Mouse (Mus musculus) forebrain, postnatal 0 days (tissue): ENCODE measurements at regions not wholly inside any gene's neighbourhood (a gene's known extent, or its start where the extent isn't known, plus 50 kb on each side); places are given as distances from the start of the nearest gene placed in this dataset.

Source experiments
- ATAC-seq: fragments of 200-750 bp; cut with Nextera tagmentation; 2 replicates; pipeline ENCODE4 v1.8.0; 2017; ENCODE audit warnings: mild to moderate bottlenecking, moderate library complexity
- DNase-seq: peaks from one replicate; pipeline ENCODE4 v3.0.0-alpha.2; 2015
- H3K27ac ChIP-seq: fragments of 300-500 bp; sonication (generic); 2 replicates; pipeline ENCODE4 v1.5.1; 2014; ENCODE audit warnings: low read depth, mild to moderate bottlenecking, antibody characterized with exemption, low read length, moderate library complexity, mixed read lengths
- H3K27me3 ChIP-seq: fragments of 300-500 bp; sonication (generic); 2 replicates; pipeline ENCODE4 v1.6.1; 2014; ENCODE audit warnings: mild to moderate bottlenecking, low read length, mixed read lengths; ENCODE audit not compliant: insufficient read depth
- H3K36me3 ChIP-seq: fragments of 300-500 bp; sonication (generic); 2 replicates; pipeline ENCODE4 v1.6.1; 2014; ENCODE audit warnings: mild to moderate bottlenecking, moderate library complexity; ENCODE audit not compliant: insufficient read depth
- H3K4me1 ChIP-seq: fragments of 300-500 bp; sonication (generic); 2 replicates; pipeline ENCODE4 v1.6.1; 2014; ENCODE audit warnings: antibody characterized with exemption; ENCODE audit not compliant: insufficient read depth
- H3K4me2 ChIP-seq: fragments of 300-500 bp; sonication (generic); 2 replicates; pipeline ENCODE4 v1.6.1; 2014; ENCODE audit warnings: low read depth, mild to moderate bottlenecking, moderate library complexity
- H3K4me3 ChIP-seq: fragments of 300-500 bp; sonication (generic); 2 replicates; pipeline ENCODE4 v1.5.1; 2014; ENCODE audit warnings: low read depth, low read length, mixed read lengths
- H3K9ac ChIP-seq: fragments of 300-500 bp; sonication (generic); 2 replicates; pipeline ENCODE4 v1.6.1; 2014; ENCODE audit warnings: mild to moderate bottlenecking
- H3K9me3 ChIP-seq: fragments of 300-500 bp; sonication (generic); 2 replicates; pipeline ENCODE4 v1.6.1; 2016; ENCODE audit warnings: low read length
- CTCF ChIP-seq: sonication (generic); IDR thresholded peaks from 2 replicates; pipeline ENCODE4 v1.5.1; 2016; ENCODE audit warnings: antibody characterized with exemption, control low read depth, low read depth
- WGBS: fragments of 180-500 bp; shearing (Covaris S2); extraction: QIAGEN DNeasy Blood & Tissue Kit; methylation state at CpG from one replicate; pipeline ENCODE4 v1.1.7; 2014; 5-methylcytosine and 5-hydroxymethylcytosine counted together

DNA sequence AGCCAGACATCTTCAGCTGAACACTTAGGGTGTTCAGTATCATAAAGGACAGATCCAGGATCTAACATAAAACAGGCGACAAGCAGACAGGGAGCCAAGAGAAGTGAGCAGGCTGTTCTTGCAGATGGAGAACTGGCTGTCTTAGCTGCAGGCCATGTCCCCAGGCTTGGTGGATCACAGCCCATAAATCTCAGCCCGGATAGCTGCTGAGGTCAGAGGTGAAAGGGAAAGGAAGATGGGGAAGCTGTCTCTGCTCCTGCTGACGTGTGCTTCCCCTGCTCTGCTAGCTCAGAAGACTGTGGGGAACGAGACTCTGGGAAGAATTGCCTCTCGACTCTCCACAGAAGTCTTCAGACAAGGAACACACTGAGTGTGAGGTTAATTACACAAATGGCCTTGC lies 71.9 kb upstream of the Pced1b start:
- Histone ChIP-seq H3K4me3 (no peak overlapping the region), H3K27ac (no peak overlapping the region), H3K36me3 (no peaks in the 10 kb centered on the region), H3K4me2 (no peak overlapping the region), H3K9ac (no peak overlapping the region), H3K4me1 (no peaks in the 10 kb centered on the region), H3K27me3 (no peaks in the 10 kb centered on the region), H3K9me3 (no peaks in the 10 kb centered on the region)
- WGBS = 54% methylated on average over 5 of the region's 5 CpGs
- no peak for DNase-seq
- no peak for TF ChIP-seq CTCF
- no peak for ATAC-seq

DNA sequence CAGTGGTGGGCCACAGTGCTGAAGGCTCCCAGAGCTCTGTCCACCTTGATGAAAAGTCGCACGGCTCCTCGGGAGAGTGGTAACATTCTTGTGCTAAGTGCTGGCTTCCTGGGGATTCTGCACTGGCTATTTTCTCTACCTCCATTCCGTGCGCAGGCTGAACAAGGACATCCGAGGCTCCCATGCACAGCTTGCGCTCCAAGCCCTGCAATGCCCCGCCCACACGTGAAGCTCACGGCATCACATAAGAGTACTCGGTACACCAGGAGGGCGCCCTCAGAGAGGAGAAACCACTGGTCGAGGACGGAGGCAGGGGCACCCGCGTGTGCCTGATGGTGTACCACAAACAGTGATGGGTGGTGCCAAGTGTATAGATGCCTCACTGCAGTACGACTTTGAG lies 73.7 kb upstream of the Pced1b start:
- WGBS = 76% methylated on average over 17 of the region's 17 CpGs
- no peak for DNase-seq

DNA sequence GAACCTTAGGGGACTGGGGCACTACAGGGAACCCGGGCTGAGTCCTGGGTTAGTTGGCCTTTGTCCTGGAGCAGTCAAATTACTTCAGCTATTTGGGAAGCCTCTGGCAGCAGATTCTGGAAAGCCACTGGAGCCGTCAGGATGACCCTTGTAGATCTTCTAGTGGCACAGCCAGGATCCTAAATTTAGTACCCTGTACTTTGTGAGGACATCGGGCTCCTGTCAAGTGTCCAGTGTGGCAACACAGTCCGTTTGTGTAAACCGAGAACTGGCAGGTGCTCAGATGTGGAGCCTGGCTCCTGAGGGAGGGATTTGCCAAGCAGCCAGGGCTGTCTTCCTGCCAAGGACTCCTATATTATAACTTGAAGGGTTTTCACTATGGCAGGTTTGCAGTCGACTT lies 76.8 kb upstream of the Pced1b start:
- Histone ChIP-seq H3K9me3 (no peaks in the 10 kb centered on the region), H3K4me2 (no peak overlapping the region), H3K9ac (no peak overlapping the region), H3K36me3 (no peaks in the 10 kb centered on the region), H3K4me1 (no peaks in the 10 kb centered on the region), H3K4me3 (no peak overlapping the region), H3K27ac (no peak overlapping the region), H3K27me3 (no peaks in the 10 kb centered on the region)
- 73% methylated on average over 6 of the region's 6 CpGs for WGBS
- DNase-seq = no peak
- no peak for TF ChIP-seq CTCF
- no peak for ATAC-seq

More for the DNA sequence above, 73.7 kb upstream of the Pced1b start:
- Histone ChIP-seq H3K4me3 (no peak overlapping the region), H3K27me3 (no peaks in the 10 kb centered on the region), H3K4me1 (no peaks in the 10 kb centered on the region), H3K4me2 (no peak overlapping the region), H3K9ac (no peak overlapping the region), H3K27ac (no peak overlapping the region), H3K9me3 (no peaks in the 10 kb centered on the region), H3K36me3 (no peaks in the 10 kb centered on the region)
- TF ChIP-seq CTCF = no peak
- ATAC-seq = no peak

DNA sequence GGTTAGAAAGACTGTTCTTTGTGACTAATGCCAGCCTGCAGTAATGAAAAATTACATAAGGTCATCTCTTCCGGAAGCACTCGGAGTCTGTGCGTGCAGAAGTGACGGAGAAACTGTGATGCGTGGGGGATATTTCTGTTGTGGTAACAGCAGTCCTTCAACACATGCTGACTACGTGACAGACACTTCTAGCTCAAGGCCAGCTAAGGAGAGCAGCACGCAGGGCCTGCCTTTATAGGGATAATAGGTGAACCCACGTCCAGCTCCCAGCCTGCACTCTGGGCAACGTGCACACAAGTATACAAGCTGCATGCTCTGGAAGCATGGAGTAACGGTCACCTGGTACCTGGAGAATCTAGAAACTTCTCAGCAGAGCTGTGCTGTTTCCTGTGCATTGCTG lies 77.5 kb upstream of the Pced1b start:
- Histone ChIP-seq H3K9me3 (no peaks in the 10 kb centered on the region), H3K36me3 (no peaks in the 10 kb centered on the region), H3K27me3 (no peaks in the 10 kb centered on the region), H3K27ac (no peak overlapping the region), H3K4me3 (no peak overlapping the region), H3K4me2 (no peak overlapping the region), H3K9ac (no peak overlapping the region), H3K4me1 (no peaks in the 10 kb centered on the region)
- ATAC-seq (no peak), DNase-seq (no peak)
- WGBS = 86% methylated on average over 10 of the region's 10 CpGs
- no peak for TF ChIP-seq CTCF

DNA sequence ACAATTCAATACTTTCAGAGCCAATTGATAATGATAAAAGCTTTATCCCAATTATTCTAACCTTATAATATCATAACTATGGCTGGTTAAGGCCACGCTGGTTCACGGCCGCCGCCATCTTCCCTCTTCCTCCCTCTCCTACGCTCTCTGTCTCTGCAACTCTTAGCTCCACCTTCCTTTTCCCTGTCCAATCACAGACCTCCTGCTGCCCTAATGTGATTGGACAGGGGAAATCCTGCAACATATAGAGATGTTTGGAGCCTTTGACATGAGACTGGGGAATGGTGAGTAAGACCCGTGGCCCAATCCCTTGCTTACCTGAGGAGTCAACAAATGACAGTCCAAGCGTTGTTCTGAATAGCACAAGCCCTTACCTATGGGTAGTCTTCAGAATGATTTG lies 79.8 kb upstream of the Pced1b start:
- 96% methylated on average over 7 of the region's 7 CpGs for WGBS
- Histone ChIP-seq H3K27me3 (no peaks in the 10 kb centered on the region), H3K4me3 (no peak overlapping the region), H3K9ac (no peak overlapping the region), H3K36me3 (no peaks in the 10 kb centered on the region), H3K27ac (no peak overlapping the region), H3K4me2 (no peak overlapping the region), H3K9me3 (no peaks in the 10 kb centered on the region), H3K4me1 (no peaks in the 10 kb centered on the region)
- TF ChIP-seq CTCF = no peak
- DNase-seq = no peak
- ATAC-seq = no peak

DNA sequence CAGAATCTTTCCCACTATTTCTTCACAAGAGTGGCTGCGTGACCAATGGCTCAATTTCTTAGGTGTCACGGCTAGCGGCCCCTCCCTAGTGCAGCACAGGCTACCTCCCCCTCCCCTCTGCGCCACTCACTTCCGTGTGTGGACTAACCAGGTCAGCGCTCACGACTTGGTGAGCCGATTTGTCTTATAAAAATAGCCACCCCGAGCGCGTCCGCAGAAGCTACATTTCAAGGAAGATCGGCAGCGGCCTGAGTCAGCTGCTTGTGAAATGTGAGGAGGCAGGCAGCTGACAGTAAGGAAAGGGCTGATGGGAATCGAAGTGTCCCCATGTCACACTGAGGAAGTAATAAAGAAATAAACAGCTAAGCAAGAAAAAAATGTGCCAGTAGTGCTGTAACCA lies 82.3 kb upstream of the Pced1b start:
- H3K4me1 ChIP-seq = no peaks in the 10 kb centered on the region
- no peak overlapping the region for H3K4me3 ChIP-seq
- 84% methylated on average over 15 of the region's 15 CpGs for WGBS
- H3K27me3 ChIP-seq = no peaks in the 10 kb centered on the region
- no peaks in the 10 kb centered on the region for H3K9me3 ChIP-seq
- no peak overlapping the region for H3K27ac ChIP-seq
- H3K9ac ChIP-seq = no peak overlapping the region
- DNase-seq = no peak
- ATAC-seq = no peak
- H3K4me2 ChIP-seq = no peak overlapping the region
- no peak for TF ChIP-seq CTCF
- no peaks in the 10 kb centered on the region for H3K36me3 ChIP-seq

DNA sequence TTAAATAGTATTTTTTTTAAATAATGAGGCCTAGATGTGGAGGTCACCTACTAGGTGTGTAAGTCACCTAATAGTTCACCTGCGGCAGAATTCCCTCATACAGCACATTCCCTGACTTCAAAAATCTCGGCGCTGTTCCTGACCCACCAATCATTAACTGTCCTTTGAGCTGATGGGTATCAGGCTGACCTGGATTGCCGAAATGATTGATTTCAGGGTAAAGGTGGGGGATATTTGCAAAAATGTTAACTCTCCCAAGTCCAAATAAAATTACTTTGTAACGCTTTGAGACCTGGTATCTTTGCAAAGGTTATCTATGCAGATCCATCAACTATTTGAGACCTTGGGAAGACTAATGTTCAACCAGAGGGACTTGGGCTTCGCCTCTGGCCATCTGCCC lies 82.9 kb upstream of the Pced1b start:
- ATAC-seq = no peak

DNA sequence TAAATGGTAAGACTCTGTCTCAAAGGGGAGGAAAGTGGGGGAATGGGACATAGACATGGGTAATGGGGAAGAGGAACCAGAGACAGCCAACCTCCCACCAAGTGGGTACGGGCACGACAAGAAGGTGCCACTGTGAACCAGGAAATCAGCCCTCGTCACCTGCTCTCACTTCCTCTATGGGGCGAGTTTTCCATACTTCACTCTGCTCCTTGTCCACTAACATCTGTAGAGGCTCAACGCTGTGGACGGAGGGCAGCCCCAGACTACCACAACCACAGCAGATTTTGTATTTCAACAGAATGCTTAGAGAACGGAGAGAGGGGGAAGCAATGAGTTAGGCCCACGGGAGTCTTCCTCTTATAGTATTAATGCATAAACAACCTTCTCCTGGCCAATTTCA lies 83.8 kb upstream of the Pced1b start:
- Histone ChIP-seq H3K9ac (no peak overlapping the region), H3K9me3 (no peaks in the 10 kb centered on the region), H3K4me3 (no peak overlapping the region), H3K36me3 (no peaks in the 10 kb centered on the region), H3K27ac (no peak overlapping the region), H3K27me3 (no peaks in the 10 kb centered on the region), H3K4me2 (no peak overlapping the region), H3K4me1 (no peaks in the 10 kb centered on the region)
- DNase-seq = no peak
- 95% methylated on average over 8 of the region's 8 CpGs for WGBS
- no peak for ATAC-seq
- TF ChIP-seq CTCF = no peak

More for the DNA sequence above, 82.9 kb upstream of the Pced1b start:
- H3K9me3 ChIP-seq = no peaks in the 10 kb centered on the region
- H3K27me3 ChIP-seq = no peaks in the 10 kb centered on the region
- H3K9ac ChIP-seq = no peak overlapping the region
- no peak overlapping the region for H3K27ac ChIP-seq
- no peak overlapping the region for H3K4me2 ChIP-seq
- H3K36me3 ChIP-seq = no peaks in the 10 kb centered on the region
- no peak for DNase-seq
- H3K4me3 ChIP-seq = no peak overlapping the region
- WGBS = 96% methylated on average over 6 of the region's 6 CpGs
- no peak for TF ChIP-seq CTCF
- no peaks in the 10 kb centered on the region for H3K4me1 ChIP-seq
